Mouse (Mus musculus) G1E (cell line): Measurements from ENCODE around the gene Fen1.

Experiments used
- CTCF ChIP-seq: IDR thresholded peaks from 2 replicates; pipeline ENCODE4 v1.5.1; 2012; ENCODE audit warnings: low read depth, low read length, inconsistent platforms, mixed read lengths
- GATA1 ChIP-seq: IDR thresholded peaks from 2 replicates; pipeline ENCODE4 v1.6.1; 2012; ENCODE audit warnings: borderline replicate concordance, low read length, inconsistent platforms, mixed read lengths
- POLR2AphosphoS5 ChIP-seq: IDR thresholded peaks from 2 replicates; pipeline ENCODE4 v1.6.1; 2012; ENCODE audit warnings: low read depth, low read length, inconsistent platforms; ENCODE audit not compliant: insufficient replicate concordance
- TAL1 ChIP-seq: conservative IDR thresholded peaks from 2 replicates; pipeline ENCODE4 v1.6.1; 2012; ENCODE audit warnings: low read depth, low read length, inconsistent platforms, mixed read lengths

GRCm38 (mm10) chr19:10239419-10239818 lies 35.5 kb upstream of the Fen1 start:
- TF ChIP-seq CTCF = no peak
- no peak for TF ChIP-seq GATA1
- no peak for TF ChIP-seq TAL1
- TF ChIP-seq POLR2AphosphoS5 = no peak
